Mouse (Mus musculus): ENCODE measurements around the gene Sh3bp1. TPM values are rescaled to one million over a fixed set of nuclear protein-coding genes. Genes with fewer than 3 reads are reported as not detected.
"Not testable (repeated sequence)": the region's sequence is repeated elsewhere in the genome, so short reads cannot be mapped to it uniquely, and the experiment has no call there.

Gene Sh3bp1
- total RNA-seq, 4 experiments from 2014 or later: 28.9 to 33.0 (median 31.8) TPM

GRCm38 (mm10) chr15:78876991-78877809 lies 22.4 kb upstream of the Sh3bp1 start, which contains the start of gene Gga1:
Gene Gga1, plus strand, starts transcription at chr15:78877190.
- peak; percentile 96 to 97 for DNase-seq (ENCODE audit: low spot score in 2 of 2)

GRCm38 (mm10) chr15:78877810-78878390 lies 21.7 kb upstream of the Sh3bp1 start:
- DNase-seq (ENCODE audit: low spot score in 2 of 2): no peak

GRCm38 (mm10) chr15:78878792-78879516 lies 20.6 kb upstream of the Sh3bp1 start:
- not testable (repeated sequence) for DNase-seq (ENCODE audit: low spot score in 2 of 2)

GRCm38 (mm10) chr15:78880432-78880831 lies 19.1 kb upstream of the Sh3bp1 start:
- no peak for DNase-seq (ENCODE audit: low spot score in 2 of 2)

- no peak for DNase-seq (ENCODE audit: low spot score in 2 of 2)
These were observed 17.7 kb upstream of the Sh3bp1 start for GRCm38 (mm10) chr15:78881828-78882227.

GRCm38 (mm10) chr15:78889401-78889853 lies 10.1 kb upstream of the Sh3bp1 start:
- DNase-seq (ENCODE audit: low spot score in 2 of 2): no peak

- DNase-seq (ENCODE audit: low spot score in 2 of 2): no peak
These were observed 7.1 kb upstream of the Sh3bp1 start for GRCm38 (mm10) chr15:78892440-78892839.

- DNase-seq (ENCODE audit: low spot score in 2 of 2): no peak
These were observed 4.8 kb upstream of the Sh3bp1 start for GRCm38 (mm10) chr15:78894726-78895125.

- no peak for DNase-seq (ENCODE audit: low spot score in 2 of 2)
These were observed 3.8 kb upstream of the Sh3bp1 start for GRCm38 (mm10) chr15:78895741-78896140.

GRCm38 (mm10) chr15:78896149-78896548 lies 3.4 kb upstream of the Sh3bp1 start:
- DNase-seq (ENCODE audit: low spot score in 2 of 2): no peak

GRCm38 (mm10) chr15:78897488-78897887 lies 2.1 kb upstream of the Sh3bp1 start:
- no peak for DNase-seq (ENCODE audit: low spot score in 2 of 2)

GRCm38 (mm10) chr15:78898507-78899001 lies 1.0 kb upstream of the Sh3bp1 start:
- DNase-seq (ENCODE audit: low spot score in 2 of 2): no peak

- DNase-seq (ENCODE audit: low spot score in 2 of 2): no peak
These were observed 194 bp upstream of the Sh3bp1 start, which contains the start of gene Gm49510 for GRCm38 (mm10) chr15:78899409-78899739. Gene Gm49510, plus strand, starts transcription at chr15:78899667.

GRCm38 (mm10) chr15:78900585-78901421 lies 1.2 kb downstream of the Sh3bp1 start:
- no peak for DNase-seq (ENCODE audit: low spot score in 2 of 2)

GRCm38 (mm10) chr15:78901422-78901789 lies 1.8 kb downstream of the Sh3bp1 start:
- DNase-seq (ENCODE audit: low spot score in 2 of 2): no peak

GRCm38 (mm10) chr15:78903243-78903642 lies 3.7 kb downstream of the Sh3bp1 start:
- DNase-seq (ENCODE audit: low spot score in 2 of 2): peak in 1 of 2 experiments; percentile 85

- DNase-seq (ENCODE audit: low spot score in 2 of 2): no peak
These were observed 8.8 kb downstream of the Sh3bp1 start for GRCm38 (mm10) chr15:78908399-78908798.

GRCm38 (mm10) chr15:78908982-78909381 lies 9.4 kb downstream of the Sh3bp1 start:
- DNase-seq (ENCODE audit: low spot score in 2 of 2): no peak

- no peak for DNase-seq (ENCODE audit: low spot score in 2 of 2)
These were observed 12.5 kb downstream of the Sh3bp1 start for GRCm38 (mm10) chr15:78912040-78912439.

- peak; percentile 97 to 98 for DNase-seq (ENCODE audit: low spot score in 2 of 2)
These were observed 14.1 kb downstream of the Sh3bp1 start, which contains the start of gene Pdxp for GRCm38 (mm10) chr15:78913632-78914090. Gene Pdxp, plus strand, starts transcription at chr15:78913919.

Data from layer of hippocampus, adult 8-10 months (tissue).